In the genomic region with DNA sequence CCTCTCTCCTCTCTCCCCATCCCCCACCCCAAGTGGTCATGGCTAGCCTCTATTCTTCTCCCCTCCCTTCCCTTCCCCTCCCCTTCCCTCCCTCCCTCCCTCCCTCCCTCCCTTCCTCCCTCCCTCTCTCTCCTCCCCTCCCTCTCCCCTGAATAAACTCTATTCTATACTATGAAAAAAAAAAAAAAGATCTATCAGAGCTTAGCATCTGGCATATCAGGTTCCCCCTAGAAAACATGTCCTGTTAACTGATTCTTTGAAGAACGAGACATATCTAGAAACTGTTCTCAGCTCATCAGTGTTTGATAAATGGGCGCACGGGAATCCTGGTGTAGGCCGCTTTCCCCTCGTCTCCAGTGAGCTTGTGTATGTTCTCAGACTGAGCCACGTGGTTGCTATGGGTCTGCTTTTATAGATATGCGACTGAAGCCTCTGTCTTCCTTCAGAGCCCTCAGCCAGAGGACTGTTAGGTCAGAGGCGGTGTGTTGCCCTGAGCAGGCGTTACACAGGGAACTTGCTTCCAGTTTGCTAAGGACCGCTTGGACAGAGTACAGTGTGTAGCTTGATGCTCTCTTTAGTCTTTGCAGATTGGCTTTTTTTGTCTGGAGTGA, we compare ENCODE assay signal across 17 mouse cellular contexts.
DNase-seq lines count a peak whose midpoint lies in the region; ATAC-seq and TF ChIP-seq lines count a peak whose summit lies in the region.
"Had no signal": no experiment of that assay in that cellular context is flagged by ENCODE, and none has a peak within 500 bp of the region (broad histone marks: within the 10 kb centered on the region; RNA-seq: fewer than 3 reads in every experiment).

No protein-coding gene starts in this region.

- H3K27me3 ChIP-seq in heart, postnatal 0 days (ENCODE audit: control insufficient read depth, insufficient read depth, low read length), result no peaks in the 10 kb centered on the region
- no peaks in the 10 kb centered on the region for H3K27me3 ChIP-seq in liver, embryonic 12.5 days (replicated peaks)
- H3K27me3 ChIP-seq: limb, embryonic 12.5 days had no signal

- H3K36me3 ChIP-seq in heart, postnatal 0 days (replicated peaks; ENCODE audit: control insufficient read depth, insufficient read depth, low read length), result peaks cover 17% of the 10 kb centered on the region
- peaks cover 24% of the 10 kb centered on the region; the same call in 1 of the 2 replicates for H3K36me3 ChIP-seq in liver, embryonic 12.5 days

- TF ChIP-seq EP300 in heart, postnatal 0 days (IDR thresholded peaks at IDR 0.05; ENCODE audit: low read depth), result no peak

- no peak for TF ChIP-seq CTCF in heart, postnatal 0 days (IDR thresholded peaks at IDR 0.05; ENCODE audit: low read depth)

- no peak overlapping the region for H3K4me2 ChIP-seq in heart, postnatal 0 days (ENCODE audit: low read depth, low read length)
- peak overlapping the region; percentile 49 for H3K4me2 ChIP-seq in liver, embryonic 12.5 days
- H3K4me2 ChIP-seq: limb, embryonic 12.5 days had no signal

- 48% methylated on average over 10 of the region's 10 CpGs for WGBS in heart, postnatal 0 days
- 19% methylated on average over 10 of the region's 10 CpGs for WGBS in liver, embryonic 12.5 days (ENCODE audit: insufficient replicate concordance)

- ATAC-seq in heart, postnatal 0 days (ENCODE audit: insufficient read depth, low read depth), result no peak
- ATAC-seq in liver, embryonic 12.5 days, result peak; percentile 84
- no peak for ATAC-seq in granulocyte monocyte progenitor cell, adult 5-6 weeks (replicated peaks; ENCODE audit: poor library complexity, severe bottlenecking)
- ATAC-seq: CD4-positive, CD25-positive, alpha-beta regulatory T cell, adult 4 months had no signal

- peak; percentile 29 for DNase-seq in embryo, embryonic 10.5 days (ENCODE audit: low spot score)
- no peak for DNase-seq in embryo, embryonic 9.5 days (ENCODE audit: extremely low spot score)
- DNase-seq in heart, postnatal 0 days (ENCODE audit: low spot score), result peak; percentile 23
- no peak for DNase-seq in heart, adult 8-10 months (ENCODE audit: low spot score)
- DNase-seq in yolk sac, embryonic 10.5 days (ENCODE audit: low spot score), result peak; percentile 33
- DNase-seq in cerebellum, adult 9-10 months, result no peak
- DNase-seq: adrenal gland, adult 8-10 months; cerebellum, adult 11-12 months; cerebellum, postnatal 36 days; gastrocnemius, postnatal 14 days; kidney, adult 18-20 months; kidney, postnatal 36 days; thymus, adult 2 months had no signal

- no peak overlapping the region for H3K9ac ChIP-seq in heart, postnatal 0 days (replicated peaks; ENCODE audit: low read depth, low read length)
- no peak overlapping the region for H3K9ac ChIP-seq in liver, embryonic 12.5 days
- H3K9ac ChIP-seq: limb, embryonic 12.5 days had no signal

- no peaks in the 10 kb centered on the region for H3K9me3 ChIP-seq in heart, postnatal 0 days (replicated peaks; ENCODE audit: control insufficient read depth, low read length)
- H3K9me3 ChIP-seq in liver, embryonic 12.5 days (replicated peaks), result no peaks in the 10 kb centered on the region
- H3K9me3 ChIP-seq: limb, embryonic 12.5 days had no signal

- H3K4me1 ChIP-seq in heart, postnatal 0 days (ENCODE audit: control insufficient read depth, insufficient read depth), result peaks cover 11% of the 10 kb centered on the region
- peaks cover 38% of the 10 kb centered on the region for H3K4me1 ChIP-seq in liver, embryonic 12.5 days

- H3K27ac ChIP-seq in heart, postnatal 0 days (ENCODE audit: low read depth), result no peak overlapping the region
- peak overlapping the region; percentile 73 for H3K27ac ChIP-seq in liver, embryonic 12.5 days
- H3K27ac ChIP-seq: limb, embryonic 12.5 days had no signal

- H3K4me3 ChIP-seq in heart, postnatal 0 days (ENCODE audit: low read depth, low read length), result no peak overlapping the region
- no peak overlapping the region for H3K4me3 ChIP-seq in liver, embryonic 12.5 days
- H3K4me3 ChIP-seq: limb, embryonic 12.5 days had no signal

Comparison
In these comparisons a context has a peak if more than half of its experiments do, and no peak if none do; other contexts are left out.
1. DNase-seq: peak in embryo, embryonic 10.5 days (single experiment), heart, postnatal 0 days (single experiment) and yolk sac, embryonic 10.5 days (single experiment); none in embryo, embryonic 9.5 days (single experiment), heart, adult 8-10 months (single experiment) and cerebellum, adult 9-10 months (single experiment).